Mouse (Mus musculus): ENCODE results near the gene Dvl2.

The Dvl2 gene

DNA sequence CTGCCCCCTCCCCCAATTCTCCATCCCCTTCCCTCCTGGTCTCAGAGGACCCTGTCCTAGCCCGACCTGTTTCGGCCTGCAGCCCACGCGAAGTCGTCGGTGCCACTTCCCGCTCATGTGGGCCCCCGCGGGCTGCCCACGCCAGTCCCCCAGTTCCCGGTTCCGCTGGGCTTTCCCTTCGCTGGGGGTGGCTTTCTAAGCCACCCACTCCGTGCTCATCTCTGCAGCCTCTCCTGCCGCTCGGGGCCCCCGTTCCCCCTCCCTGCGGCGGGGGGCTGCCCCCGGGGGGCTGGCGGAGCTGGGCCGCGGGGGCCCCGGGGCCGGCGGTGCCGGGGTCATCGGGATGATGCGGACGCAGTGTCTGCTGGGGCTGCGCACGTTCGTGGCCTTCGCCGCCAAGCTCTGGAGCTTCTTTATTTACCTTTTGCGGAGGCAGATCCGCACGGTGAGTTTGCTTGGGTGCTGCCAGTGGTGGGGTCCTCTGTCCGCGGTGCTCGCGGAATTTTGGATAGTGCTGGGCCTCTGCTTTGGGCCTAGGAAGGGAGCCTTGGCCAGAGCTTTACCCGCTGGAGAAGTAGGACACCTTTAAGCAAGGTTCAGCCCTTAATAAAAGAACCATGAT, 19.1 kb upstream of the Dvl2 start, which contains the start of gene Ctdnep1:
TSS of gene Ctdnep1 (plus strand) at position 16 of the 622 bp plus-strand sequence.
- intact Hi-C loops (cut with DNase I) = no loop called here

DNA sequence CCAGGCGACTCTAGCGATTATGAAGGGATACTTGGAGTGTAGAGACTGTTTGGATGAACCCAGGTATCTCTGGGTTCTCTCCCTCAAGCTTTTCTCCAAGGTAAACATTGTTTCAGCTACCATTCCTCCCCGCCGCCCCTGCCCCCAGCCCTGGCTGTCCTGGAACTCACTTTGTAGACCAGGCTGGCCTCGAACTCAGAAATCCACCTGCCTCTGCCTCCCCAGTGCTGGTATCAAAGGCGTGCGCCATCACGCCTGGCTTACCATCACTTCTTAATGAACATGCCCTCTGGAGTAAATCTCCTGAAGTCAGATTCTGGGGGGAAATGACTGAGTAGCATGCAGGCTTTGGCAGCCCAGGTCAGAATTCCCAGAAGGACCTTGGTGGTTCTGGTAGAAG, 18.2 kb upstream of the Dvl2 start, which contains the start of gene Elp5:
TSS of gene Elp5 (minus strand) at position 293 of the 400 bp plus-strand sequence.
- intact Hi-C loops (cut with DNase I) = no loop called here

DNA sequence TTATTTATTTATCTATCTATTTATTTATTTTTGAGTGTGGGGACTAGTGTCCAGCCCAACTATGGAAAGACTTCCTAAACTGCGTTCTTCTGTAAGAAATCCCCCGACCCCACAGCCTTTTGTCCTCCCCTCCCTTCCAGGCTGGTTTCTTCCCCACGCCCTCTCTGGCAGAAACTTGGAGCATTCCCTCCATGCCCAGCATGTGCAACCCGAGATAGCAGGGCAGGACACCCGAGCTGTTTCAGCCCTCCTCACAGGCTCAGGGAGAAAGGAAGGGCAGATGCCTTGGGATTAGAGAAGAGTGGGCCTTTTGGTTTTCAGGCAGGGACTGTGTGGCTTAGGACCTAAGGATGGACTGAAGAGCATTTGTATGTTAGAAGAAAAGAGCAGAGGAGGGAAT, 17.5 kb upstream of the Dvl2 start:
- intact Hi-C loops (cut with DNase I) = no loop called here

DNA sequence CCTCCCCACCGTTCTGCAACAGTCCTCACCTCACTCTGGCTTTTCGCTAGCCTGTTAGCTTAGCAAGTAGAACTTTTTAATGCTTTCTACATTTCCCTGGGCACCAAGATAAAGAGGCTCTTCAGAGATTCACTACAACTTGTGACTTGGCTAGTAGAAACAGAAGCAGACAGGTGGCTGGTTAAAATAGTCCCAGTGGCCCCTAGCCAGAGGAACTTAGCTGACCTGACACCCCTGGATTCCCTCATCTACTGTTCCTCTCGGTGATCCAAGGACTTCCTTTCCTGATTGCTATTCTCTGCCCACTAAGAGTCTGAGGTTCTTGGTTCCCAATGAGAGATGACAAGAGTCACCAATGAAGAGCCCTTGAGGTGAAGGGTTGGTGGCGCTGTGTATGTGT, 17.0 kb upstream of the Dvl2 start:
- intact Hi-C loops (cut with DNase I) = no loop called here

DNA sequence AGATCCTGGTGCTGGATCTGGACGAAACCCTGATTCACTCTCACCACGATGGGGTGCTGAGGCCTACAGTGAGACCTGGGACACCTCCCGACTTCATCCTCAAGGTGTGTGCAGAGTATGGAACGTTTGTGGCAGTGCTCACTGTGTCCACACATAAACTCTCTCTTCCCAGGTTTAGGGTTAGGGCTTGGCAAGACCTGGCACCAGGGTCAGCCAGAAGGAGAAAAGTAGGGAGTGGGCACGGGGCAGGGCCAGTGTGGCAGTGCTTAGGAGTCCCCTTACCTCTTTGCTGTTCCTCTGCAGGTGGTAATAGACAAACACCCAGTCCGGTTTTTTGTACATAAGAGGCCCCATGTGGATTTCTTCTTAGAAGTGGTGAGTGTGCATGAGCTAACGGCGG, 16.0 kb upstream of the Dvl2 start:
- intact Hi-C loops (cut with DNase I) = no loop called here

DNA sequence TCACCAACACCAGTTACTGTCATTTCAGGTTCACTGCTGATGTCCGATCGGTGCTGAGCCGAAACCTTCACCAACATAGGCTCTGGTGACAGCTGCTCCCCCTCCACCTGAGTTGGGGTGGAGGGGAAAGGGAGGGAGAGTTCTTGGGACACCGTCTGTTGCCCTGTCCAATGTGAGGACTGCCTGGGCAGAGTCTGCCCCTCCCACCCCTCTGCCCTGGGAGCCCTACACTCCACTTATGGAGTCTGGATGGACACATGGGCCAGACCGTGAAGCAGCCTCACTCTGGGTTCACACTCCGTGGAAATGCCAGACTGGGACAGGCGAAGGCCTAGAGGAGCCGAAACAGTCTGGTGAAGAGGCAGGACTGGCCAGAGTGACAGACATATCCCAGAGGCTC, 10.4 kb upstream of the Dvl2 start:
- intact Hi-C loops (cut with DNase I) = no loop called here

DNA sequence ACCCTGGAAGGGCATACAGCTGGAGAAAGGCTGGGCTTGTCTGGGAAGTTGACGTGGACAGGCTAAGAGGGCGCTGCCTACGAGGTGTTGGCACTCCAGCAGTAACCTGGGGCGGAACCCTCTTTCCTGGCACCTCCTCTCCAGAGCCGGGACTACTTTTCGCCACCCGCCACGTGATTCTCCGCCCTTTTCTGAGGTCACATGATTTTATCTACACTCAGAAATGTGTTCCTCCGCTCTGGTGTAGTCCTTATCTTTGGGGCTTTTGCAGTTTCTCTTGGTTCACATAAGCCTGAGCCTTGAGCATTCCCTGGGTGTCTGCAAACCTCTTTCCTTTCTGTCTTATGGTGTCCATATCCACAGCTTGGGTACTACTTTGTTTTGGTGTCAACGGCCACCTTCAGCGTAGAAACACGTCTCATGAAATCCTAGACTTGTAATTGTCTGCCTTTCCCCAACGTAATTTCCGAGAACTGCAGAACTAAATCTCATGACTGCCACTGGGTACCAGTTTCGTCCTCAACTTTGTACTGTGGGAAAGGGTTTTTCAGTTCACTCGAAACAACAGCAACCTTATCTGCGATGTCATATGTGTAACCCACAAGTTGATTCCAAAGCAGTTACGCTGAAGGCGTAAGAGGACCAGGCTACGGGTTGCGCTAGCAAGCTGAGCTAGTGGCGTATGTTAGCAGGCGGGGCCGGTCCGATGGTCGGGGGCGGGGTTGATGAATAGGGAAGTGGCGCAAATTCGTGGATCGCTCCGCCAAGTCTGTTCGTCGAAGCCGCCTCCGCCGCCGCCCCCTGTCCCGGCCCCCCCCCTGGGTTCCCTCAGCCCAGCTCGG, 9.3 kb upstream of the Dvl2 start, which contains the start of gene Gabarap:
TSS of gene Gabarap (plus strand) at position 294 of the 842 bp plus-strand sequence.
- intact Hi-C loops (cut with DNase I) = no loop called here

DNA sequence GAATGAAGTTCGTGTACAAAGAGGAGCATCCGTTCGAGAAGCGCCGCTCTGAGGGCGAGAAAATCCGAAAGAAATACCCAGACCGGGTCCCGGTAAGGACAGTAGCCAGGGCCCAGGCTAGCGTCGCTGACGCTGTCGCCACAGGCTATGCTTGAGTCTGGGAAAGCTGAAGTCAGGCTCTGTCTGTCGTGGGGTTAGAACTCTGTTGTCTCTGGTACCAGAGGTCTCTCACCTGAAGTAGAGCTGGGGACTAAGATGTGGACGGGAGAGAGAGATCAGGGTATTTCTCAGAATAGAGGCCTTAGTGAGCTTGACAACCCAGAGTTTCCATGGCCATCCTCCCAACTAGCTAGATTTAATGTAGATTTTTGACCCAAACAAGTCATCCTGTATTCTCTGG, 8.7 kb upstream of the Dvl2 start:
- intact Hi-C loops (cut with DNase I) = no loop called here

DNA sequence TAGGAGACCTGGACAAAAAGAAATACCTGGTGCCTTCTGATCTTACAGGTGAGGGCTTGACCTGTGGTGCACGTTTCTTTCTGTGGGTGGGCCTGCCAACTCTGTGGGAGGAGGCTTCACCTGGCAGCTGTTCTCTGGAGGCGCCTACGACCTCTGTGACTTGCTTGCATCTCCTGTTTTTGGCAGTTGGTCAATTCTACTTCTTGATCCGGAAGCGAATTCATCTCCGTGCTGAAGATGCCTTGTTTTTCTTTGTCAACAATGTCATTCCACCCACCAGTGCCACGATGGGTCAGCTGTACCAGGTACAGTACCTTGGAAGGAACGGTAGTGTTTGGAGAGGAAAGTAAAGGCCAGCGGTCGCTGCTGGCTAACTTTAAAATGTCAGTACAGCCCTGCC, 8.0 kb upstream of the Dvl2 start:
- intact Hi-C loops (cut with DNase I) = no loop called here

DNA sequence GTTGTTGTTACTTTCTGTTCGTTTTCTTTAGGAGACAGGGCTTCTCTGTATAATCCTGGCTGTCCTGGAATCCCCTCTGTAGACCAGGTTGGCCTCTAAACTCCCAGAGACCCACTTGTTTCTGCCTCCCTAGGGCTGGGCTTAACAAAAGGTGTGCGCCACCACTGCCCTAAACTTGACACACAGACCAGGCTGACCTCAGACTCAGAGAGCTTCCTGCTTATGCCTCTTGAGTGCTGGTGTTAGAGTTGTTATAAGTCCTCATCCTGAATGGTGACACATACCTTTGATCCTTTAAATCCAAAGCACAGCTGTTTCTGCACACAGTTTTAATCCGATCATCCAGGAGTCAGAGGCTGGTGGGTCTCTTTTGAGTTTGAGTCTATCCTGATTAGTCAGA, 7.5 kb upstream of the Dvl2 start:
- intact Hi-C loops (cut with DNase I) = no loop called here

DNA sequence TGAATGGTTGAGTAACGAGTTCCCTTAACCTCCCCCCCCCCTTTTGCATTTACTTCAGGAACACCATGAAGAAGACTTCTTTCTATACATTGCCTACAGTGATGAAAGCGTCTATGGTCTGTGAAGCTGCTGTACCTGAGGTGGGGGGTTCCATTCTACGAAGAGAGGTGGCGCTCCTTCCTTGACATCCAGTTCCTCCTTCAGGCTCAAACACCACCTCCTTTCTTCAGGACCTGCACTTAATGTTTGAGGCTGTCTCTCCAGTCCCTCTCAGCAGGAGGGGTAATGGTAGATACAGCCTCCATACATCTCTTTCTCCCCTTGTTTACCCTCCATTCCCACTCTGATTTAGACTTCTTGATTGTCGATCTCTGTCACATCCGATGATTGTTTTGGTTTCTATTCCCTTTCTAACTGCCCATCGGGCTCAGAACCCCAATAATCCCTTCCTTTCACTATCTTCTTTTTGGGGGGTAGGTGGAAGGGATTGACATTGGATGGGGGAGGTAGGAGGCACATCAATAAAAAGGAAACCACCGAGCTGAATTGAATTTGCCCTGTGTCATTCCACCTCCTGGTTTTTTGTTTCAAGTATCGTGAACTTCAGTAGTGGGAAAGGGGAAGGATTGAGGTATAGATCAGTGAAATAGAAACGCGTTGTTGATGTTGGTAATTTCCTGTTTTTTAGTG, 5.8 kb upstream of the Dvl2 start:
- intact Hi-C loops (cut with DNase I) = no loop called here

DNA sequence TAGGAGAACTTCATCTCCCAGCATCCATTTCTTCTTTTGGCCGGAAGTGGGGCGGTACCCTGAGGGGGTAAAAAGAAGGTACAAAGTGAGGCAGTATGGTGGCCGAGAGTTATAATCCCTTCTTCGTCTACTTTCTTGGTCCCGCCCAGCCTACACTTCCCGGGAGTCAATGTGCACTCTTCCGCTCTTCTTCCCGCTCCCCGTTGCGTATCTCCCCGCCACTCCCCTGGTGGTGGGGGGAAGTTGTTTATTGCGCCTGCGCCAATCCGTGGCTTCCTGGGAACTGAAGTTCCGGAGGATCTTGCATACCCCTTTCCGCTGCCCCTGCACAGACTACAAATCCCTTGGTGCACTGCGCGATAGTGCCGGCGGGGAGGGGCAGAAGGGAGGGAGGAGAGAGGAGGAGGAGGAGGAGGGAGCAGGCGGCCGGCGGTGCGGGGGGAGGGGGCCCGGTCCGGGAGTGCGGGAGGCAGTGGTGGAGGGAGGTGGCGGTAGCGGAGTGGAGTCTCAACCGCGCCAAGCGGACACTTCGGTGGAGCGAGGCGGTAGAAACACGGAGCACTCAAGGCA, 4.9 kb upstream of the Dvl2 start, which contains the start of gene Phf23:
TSS of gene Phf23 (plus strand) at position 387 of the 570 bp plus-strand sequence.
- intact Hi-C loops (cut with DNase I) = no loop called here

DNA sequence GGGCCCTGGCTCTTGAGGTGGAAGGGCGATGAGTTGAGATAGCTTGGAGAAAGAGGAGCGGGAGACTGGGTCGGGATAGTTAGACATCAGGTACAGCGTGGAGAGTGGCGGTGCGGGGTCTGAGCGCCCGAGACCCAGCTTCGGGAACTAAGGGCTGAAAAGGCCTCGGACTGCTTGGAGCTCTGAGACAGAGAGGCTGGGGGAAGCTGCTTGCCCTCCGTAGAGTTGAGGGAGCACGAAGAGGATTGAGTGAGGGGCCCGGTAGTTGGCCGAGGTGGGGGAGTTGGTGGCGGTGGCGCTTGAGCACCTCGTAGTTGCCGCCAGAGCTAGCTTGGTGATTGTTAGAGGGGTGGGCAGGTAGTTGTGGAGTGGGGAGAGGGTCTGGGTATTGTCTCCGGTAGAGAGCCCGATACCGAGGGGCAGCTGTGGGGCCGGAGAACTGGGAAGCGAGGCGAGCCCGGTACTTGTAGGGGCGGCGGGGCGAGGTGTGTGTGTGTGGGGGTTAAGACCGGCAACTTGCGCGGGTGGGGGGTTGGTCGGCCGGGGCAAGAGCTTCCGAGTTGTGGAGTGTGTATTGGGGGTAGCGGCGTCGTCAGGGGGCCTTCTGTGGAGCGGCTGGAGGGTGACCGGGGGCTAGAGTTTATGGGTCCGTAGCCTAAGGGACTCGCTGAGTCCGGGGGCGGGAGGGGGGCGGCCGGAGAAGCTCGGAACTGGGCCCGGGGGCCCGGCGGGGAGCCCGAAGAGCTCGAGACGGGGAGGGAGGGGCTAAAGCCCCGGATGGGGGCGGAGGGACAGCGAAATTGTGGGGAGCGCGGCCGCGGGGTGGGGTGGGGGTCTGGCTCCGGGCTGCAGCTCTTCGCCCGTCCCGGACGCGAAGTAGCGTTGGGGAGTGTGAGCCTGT, 4.0 kb upstream of the Dvl2 start:
- intact Hi-C loops (cut with DNase I) = no loop called here

DNA sequence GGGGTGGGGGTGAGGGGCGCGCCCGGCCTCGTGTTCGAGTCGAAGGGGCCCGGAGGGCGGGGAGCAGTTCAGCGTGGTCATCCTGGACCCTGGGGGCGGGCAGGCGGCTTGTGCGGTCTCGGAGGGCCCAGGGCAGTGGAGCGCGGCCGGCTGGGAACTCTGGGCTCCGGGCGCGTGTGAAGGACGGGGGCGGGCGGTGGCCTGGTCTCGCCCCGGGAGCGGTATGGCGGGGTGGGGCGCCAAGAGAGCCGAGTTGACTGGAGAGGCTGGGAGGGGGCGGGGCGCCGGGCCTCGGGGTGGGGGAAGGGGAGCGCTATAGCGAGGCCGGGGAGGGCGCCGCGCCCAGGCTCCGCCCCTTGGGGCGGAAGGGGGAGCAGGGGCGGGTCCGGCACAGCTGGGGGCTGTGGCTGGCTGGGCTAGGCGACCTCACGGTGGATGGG, 3.3 kb upstream of the Dvl2 start:
- intact Hi-C loops (cut with DNase I) = no loop called here

DNA sequence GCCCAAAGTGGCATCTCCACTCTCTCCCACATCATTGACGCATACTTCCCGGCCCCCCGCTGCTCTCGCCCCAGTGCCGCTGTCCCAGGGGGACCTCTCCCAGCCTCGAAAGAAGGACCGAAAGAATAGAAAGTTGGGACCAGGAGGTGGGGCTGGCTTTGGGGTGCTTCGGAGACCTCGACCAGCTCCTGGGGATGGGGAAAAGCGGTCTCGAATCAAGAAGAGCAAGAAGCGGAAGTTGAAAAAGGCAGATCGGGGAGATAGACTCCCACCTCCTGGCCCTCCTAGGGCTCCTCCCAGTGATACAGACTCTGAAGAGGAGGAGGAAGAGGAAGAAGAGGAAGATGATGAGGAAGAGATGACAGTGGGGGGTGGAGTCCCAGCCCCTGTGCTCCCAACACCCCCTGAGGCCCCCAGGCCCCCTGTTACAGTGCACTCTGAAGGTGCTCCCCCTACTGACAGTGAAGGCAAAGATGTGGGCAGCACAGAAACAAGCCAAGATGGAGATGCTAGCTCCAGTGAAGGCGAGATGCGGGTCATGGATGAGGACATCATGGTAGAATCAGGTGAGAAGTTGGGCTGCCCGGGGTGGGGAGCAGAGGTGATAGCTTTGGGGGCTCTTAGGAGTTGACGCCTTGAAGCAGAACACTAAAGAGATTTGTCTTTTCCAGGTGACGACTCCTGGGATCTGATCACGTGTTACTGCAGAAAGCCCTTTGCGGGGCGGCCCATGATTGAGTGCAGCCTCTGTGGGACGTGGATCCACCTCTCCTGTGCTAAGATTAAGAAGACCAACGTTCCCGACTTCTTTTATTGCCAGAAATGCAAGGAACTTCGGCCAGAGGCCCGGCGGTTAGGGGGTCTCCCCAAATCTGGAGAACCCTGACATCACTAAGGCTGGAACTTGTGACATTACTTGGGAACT, 1.6 kb upstream of the Dvl2 start:
- intact Hi-C loops (cut with DNase I) = no loop called here

DNA sequence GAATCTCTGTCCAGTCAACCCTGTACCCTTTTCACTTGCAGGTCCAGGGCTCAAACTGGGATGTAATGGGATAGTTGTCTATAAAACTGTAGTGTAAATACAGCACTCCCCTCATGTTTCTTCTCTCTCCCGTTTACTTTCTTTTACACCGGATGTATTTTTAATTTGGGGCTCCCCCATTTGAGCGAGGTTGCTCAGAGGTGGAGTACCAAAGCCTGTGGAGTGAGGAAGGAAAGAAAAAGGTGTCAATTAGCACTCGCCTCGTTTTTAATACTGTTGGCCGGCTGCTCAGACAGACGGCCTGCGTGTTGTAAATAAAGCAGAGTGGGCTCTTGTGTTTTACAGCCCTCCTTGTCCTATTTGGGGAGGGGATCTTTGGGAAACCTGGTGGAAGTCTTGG, 729 bp upstream of the Dvl2 start:
- intact Hi-C loops (cut with DNase I) = no loop called here

DNA sequence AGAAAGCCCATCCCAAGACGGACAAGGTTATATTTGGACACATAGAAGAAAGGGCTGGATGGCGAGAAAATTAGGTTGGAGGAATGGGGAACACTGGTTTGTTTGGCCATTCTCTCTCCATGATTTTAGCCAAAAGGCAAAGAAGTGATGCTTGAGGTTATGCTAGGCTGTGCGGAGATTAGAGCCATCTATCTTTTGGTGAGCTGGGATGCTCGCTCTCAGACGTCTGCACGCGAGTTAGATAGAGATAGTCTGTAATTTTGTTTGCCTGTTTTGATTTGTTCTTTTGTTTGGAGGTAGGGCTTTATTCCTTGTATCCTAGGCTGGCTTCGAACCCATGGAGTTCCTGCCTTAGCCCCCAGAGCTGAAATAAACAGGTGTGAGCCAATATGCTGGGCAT, 764 bp downstream of the Dvl2 start:
- intact Hi-C loops (cut with DNase I) = no loop called here

DNA sequence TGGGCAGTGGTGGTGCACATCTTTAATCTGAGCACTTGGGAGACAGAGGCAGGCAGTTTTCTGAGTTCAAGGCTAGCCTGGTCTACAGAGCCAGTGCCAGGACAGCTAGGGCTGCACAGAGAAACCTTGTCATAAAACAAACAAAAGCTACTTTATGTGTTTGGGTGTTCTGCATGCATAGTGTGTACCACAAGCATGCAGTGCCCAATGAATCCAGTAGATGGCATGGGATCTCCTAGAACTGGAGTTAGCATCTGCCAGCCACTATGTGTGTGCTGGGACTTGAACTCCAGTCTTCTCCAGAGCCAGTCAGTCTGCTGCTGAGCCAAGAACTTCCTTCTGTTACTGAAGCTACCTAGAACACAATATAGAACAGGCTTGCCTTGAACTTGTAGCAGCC, 1.5 kb downstream of the Dvl2 start:
- intact Hi-C loops (cut with DNase I) = no loop called here

DNA sequence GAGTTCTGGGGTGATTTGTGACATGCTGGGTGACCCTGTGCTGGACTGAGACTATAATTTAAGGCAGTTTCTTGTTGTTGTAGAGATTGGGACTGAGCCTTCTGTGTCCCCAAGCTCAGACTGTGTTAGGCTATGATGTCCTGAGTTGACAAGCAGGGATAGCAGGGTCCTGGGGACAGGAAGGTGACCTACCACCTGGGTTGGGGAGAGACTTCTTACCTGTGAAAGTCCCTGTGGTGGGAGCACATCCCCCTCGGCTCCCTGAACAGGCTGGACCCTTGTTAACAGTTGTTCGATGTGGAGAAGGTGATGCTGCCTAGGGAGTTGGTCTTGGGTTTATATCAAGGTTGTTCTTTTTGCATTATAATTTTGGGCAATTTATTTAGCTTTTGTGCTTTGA, 2.1 kb downstream of the Dvl2 start:
- intact Hi-C loops (cut with DNase I) = no loop called here

DNA sequence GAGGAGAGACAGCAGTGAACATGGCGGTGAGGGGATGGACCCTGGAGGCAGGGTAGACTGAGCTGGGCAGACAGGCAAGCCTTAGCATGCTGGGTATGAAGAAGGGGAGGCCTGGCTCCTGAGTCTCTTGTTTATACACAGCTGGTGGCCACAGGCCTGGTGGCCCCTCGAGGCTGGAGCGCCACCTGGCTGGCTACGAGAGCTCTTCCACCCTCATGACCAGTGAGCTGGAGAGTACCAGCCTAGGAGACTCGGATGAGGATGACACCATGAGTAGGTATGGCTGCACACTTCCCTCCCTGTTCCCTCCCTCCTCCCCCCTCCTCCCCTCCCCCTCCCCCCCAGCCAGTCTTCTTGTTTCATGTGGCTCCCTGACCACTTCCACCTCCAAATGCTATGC, 5.1 kb downstream of the Dvl2 start:
- intact Hi-C loops (cut with DNase I) = no loop called here
